Mouse (Mus musculus): ENCODE data around the gene Tmem201. TPM values are rescaled to one million over a fixed set of nuclear protein-coding genes. Genes with fewer than 3 reads are reported as not detected.

Gene Tmem201
- total and polyA plus RNA-seq, 3 experiments = 85.9 to 107 (median 93.3) TPM

- no peak for DNase-seq
- no peak overlapping the region for H3K4me3 ChIP-seq
- H3K36me3 ChIP-seq (ENCODE audit: control insufficient read depth, insufficient read depth, low read length) = no peaks in the 10 kb centered on the region
- intact Hi-C loops (cut with DNase I) = no loop called here
- no peaks in the 10 kb centered on the region for H3K4me1 ChIP-seq (ENCODE audit: control insufficient read depth, insufficient read depth, low read length)
- no peak overlapping the region for H3K9ac ChIP-seq (ENCODE audit: low read depth, low read length)
- TF ChIP-seq CTCF (IDR thresholded peaks at IDR 0.05) (no peak), POLR2A (IDR thresholded peaks at IDR 0.05; ENCODE audit: insufficient read depth, low read depth, low read length) (no peak), EP300 (IDR thresholded peaks at IDR 0.05; ENCODE audit: insufficient read depth, low read depth, low read length) (no peak)
- no peaks in the 10 kb centered on the region for H3K79me2 ChIP-seq (replicated peaks; ENCODE audit: control insufficient read depth, insufficient read depth, low read length)
- 86% methylated on average over 24 of the region's 24 CpGs for WGBS
- no peak overlapping the region for H3K27ac ChIP-seq
- no peaks in the 10 kb centered on the region for H3K27me3 ChIP-seq (ENCODE audit: control insufficient read depth, insufficient read depth, low read length)
These were observed 15.5 kb downstream of the Tmem201 start for GRCm38 (mm10) chr4:149722104-149723020.

DNA sequence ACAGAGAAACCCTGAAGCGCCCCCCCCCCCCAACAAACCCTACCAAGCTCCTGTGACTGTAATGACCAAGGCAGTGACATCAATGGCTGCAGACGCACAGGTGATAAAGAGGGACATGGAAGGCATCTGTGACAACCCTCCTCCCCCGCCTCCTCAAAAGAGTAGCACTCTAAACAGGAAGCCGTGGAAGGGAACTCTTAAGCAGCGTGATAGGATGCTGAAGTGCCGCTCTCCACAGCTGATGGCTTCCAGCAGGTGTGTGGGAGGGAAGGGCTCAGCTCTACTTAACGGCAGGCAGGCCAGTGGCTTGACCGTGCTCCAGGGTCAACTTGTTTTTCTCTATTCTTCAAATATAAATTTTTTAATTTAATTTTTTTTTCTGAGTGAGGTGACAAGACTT, 16.7 kb downstream of the Tmem201 start:
- intact Hi-C loops (cut with DNase I) = no loop called here
- TF ChIP-seq EP300 (IDR thresholded peaks at IDR 0.05; ENCODE audit: insufficient read depth, low read depth, low read length) (no peak), POLR2A (IDR thresholded peaks at IDR 0.05; ENCODE audit: insufficient read depth, low read depth, low read length) (no peak), CTCF (IDR thresholded peaks at IDR 0.05) (no peak)
- no peak for DNase-seq
- Histone ChIP-seq H3K79me2 (replicated peaks; ENCODE audit: control insufficient read depth, insufficient read depth, low read length) (no peaks in the 10 kb centered on the region), H3K4me1 (ENCODE audit: control insufficient read depth, insufficient read depth, low read length) (no peaks in the 10 kb centered on the region), H3K27ac (no peak overlapping the region), H3K9ac (ENCODE audit: low read depth, low read length) (no peak overlapping the region), H3K4me3 (no peak overlapping the region), H3K36me3 (ENCODE audit: control insufficient read depth, insufficient read depth, low read length) (no peaks in the 10 kb centered on the region), H3K27me3 (ENCODE audit: control insufficient read depth, insufficient read depth, low read length) (no peaks in the 10 kb centered on the region)
- 70% methylated on average over 8 of the region's 8 CpGs for WGBS

- DNase-seq = no peak
- intact Hi-C loops (cut with DNase I) = no loop called here
- no peaks in the 10 kb centered on the region for H3K36me3 ChIP-seq (ENCODE audit: control insufficient read depth, insufficient read depth, low read length)
These were observed 18.2 kb downstream of the Tmem201 start for GRCm38 (mm10) chr4:149719686-149720085.

GRCm38 (mm10) chr4:149714542-149714941, 23.3 kb downstream of the Tmem201 start:
- H3K4me3 ChIP-seq = no peak overlapping the region
- intact Hi-C loops (cut with DNase I) = no loop called here
- H3K9ac ChIP-seq (ENCODE audit: low read depth, low read length) = no peak overlapping the region
- no peaks in the 10 kb centered on the region for H3K79me2 ChIP-seq (replicated peaks; ENCODE audit: control insufficient read depth, insufficient read depth, low read length)
- H3K27me3 ChIP-seq (ENCODE audit: control insufficient read depth, insufficient read depth, low read length) = no peaks in the 10 kb centered on the region
- DNase-seq = no peak
- TF ChIP-seq POLR2A (IDR thresholded peaks at IDR 0.05; ENCODE audit: insufficient read depth, low read depth, low read length) (no peak), EP300 (IDR thresholded peaks at IDR 0.05; ENCODE audit: insufficient read depth, low read depth, low read length) (no peak), CTCF (IDR thresholded peaks at IDR 0.05) (no peak)
- 79% methylated on average over 3 of the region's 3 CpGs for whole genome bisulfite sequencing
- no peaks in the 10 kb centered on the region for H3K36me3 ChIP-seq (ENCODE audit: control insufficient read depth, insufficient read depth, low read length)
- 0 out of 2 replicates have a peak, but pooled peaks cover 2% of the 10 kb centered on the region for H3K4me1 ChIP-seq (ENCODE audit: control insufficient read depth, insufficient read depth, low read length)
- no peak overlapping the region for H3K27ac ChIP-seq

More at GRCm38 (mm10) chr4:149719686-149720085, 18.2 kb downstream of the Tmem201 start:
- Histone ChIP-seq H3K27me3 (ENCODE audit: control insufficient read depth, insufficient read depth, low read length) (no peaks in the 10 kb centered on the region), H3K9ac (ENCODE audit: low read depth, low read length) (no peak overlapping the region), H3K4me1 (ENCODE audit: control insufficient read depth, insufficient read depth, low read length) (no peaks in the 10 kb centered on the region), H3K4me3 (no peak overlapping the region), H3K27ac (no peak overlapping the region), H3K79me2 (replicated peaks; ENCODE audit: control insufficient read depth, insufficient read depth, low read length) (no peaks in the 10 kb centered on the region)
- 57% methylated on average over 6 of the region's 6 CpGs for WGBS
- peak; percentile 69 for TF ChIP-seq CTCF (IDR thresholded peaks at IDR 0.05)
- no peak for TF ChIP-seq EP300 (IDR thresholded peaks at IDR 0.05; ENCODE audit: insufficient read depth, low read depth, low read length)

DNA sequence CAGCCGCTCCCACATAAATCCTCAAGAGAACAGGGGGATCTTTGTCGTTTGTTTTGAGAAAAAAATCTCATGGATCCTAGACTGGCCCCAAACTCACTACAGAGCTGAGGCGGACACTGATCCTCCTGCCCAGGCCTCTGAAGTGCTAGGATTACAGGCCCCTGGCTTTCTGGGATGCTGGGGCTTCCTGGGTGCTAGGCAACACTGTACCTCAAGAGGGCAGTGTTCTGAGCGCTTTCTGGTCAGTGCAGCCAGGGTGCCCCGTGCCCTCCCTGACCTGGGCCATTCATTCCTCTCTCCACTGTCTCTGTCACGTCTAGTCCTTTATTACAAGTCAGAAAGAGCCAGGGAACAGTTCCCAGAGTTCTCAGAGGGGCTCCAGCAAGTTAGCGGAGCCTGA, 25.9 kb downstream of the Tmem201 start:
- Histone ChIP-seq H3K36me3 (ENCODE audit: control insufficient read depth, insufficient read depth, low read length) (no peaks in the 10 kb centered on the region), H3K27me3 (ENCODE audit: control insufficient read depth, insufficient read depth, low read length) (no peaks in the 10 kb centered on the region), H3K27ac (no peak overlapping the region), H3K4me3 (no peak overlapping the region), H3K9ac (ENCODE audit: low read depth, low read length) (no peak overlapping the region), H3K4me1 (ENCODE audit: control insufficient read depth, insufficient read depth, low read length) (0 out of 2 replicates have a peak, but pooled peaks cover 2% of the 10 kb centered on the region), H3K79me2 (replicated peaks; ENCODE audit: control insufficient read depth, insufficient read depth, low read length) (no peaks in the 10 kb centered on the region)
- intact Hi-C loops (cut with DNase I) = no loop called here
- DNase-seq = peak in 1 of 2 experiments; percentile 57
- TF ChIP-seq EP300 (IDR thresholded peaks at IDR 0.05; ENCODE audit: insufficient read depth, low read depth, low read length) = no peak
- peak; percentile 88 for TF ChIP-seq CTCF (IDR thresholded peaks at IDR 0.05)
- no peak for TF ChIP-seq POLR2A (IDR thresholded peaks at IDR 0.05; ENCODE audit: insufficient read depth, low read depth, low read length)
- WGBS = 33% methylated on average over 7 of the region's 7 CpGs

GRCm38 (mm10) chr4:149711485-149711884, 26.4 kb downstream of the Tmem201 start:
- no peaks in the 10 kb centered on the region for H3K79me2 ChIP-seq (replicated peaks; ENCODE audit: control insufficient read depth, insufficient read depth, low read length)
- TF ChIP-seq POLR2A (IDR thresholded peaks at IDR 0.05; ENCODE audit: insufficient read depth, low read depth, low read length) (no peak), CTCF (IDR thresholded peaks at IDR 0.05) (no peak), EP300 (IDR thresholded peaks at IDR 0.05; ENCODE audit: insufficient read depth, low read depth, low read length) (no peak)
- no peak overlapping the region for H3K27ac ChIP-seq
- no peaks in the 10 kb centered on the region for H3K36me3 ChIP-seq (ENCODE audit: control insufficient read depth, insufficient read depth, low read length)
- intact Hi-C loops (cut with DNase I) = no loop called here
- H3K4me1 ChIP-seq (ENCODE audit: control insufficient read depth, insufficient read depth, low read length) = 0 out of 2 replicates have a peak, but pooled peaks cover 2% of the 10 kb centered on the region
- H3K9ac ChIP-seq (ENCODE audit: low read depth, low read length) = no peak overlapping the region
- DNase-seq = no peak
- no peaks in the 10 kb centered on the region for H3K27me3 ChIP-seq (ENCODE audit: control insufficient read depth, insufficient read depth, low read length)
- H3K4me3 ChIP-seq = no peak overlapping the region
- WGBS = 91% methylated on average over 5 of the region's 5 CpGs
